Mouse (Mus musculus) kidney, postnatal 0 days (tissue): Measurements from ENCODE around the gene Rac2. TPM values are rescaled to one million over a fixed set of nuclear protein-coding genes. Genes with fewer than 3 reads are reported as not detected.

Source experiments
- ATAC-seq: fragments of 200-750 bp; cut with Nextera tagmentation; replicated peaks from 2 replicates; pipeline ENCODE4 v1.8.0; 2017; ENCODE audit warnings: low read depth, moderate number of reproducible peaks, moderate TSS enrichment, moderate library complexity; ENCODE audit not compliant: low FRiP score
- DNase-seq: peaks from one replicate; pipeline ENCODE4 v3.0.0-alpha.2; 2016; ENCODE audit warnings: low spot score
- H3K27ac ChIP-seq: fragments of 300-500 bp; sonication (generic); 2 replicates; pipeline ENCODE4 v1.5.1; 2014; ENCODE audit warnings: mild to moderate bottlenecking
- H3K27me3 ChIP-seq: fragments of 300-500 bp; sonication (generic); 2 replicates; pipeline ENCODE4 v1.6.1; 2014; ENCODE audit warnings: low read length, mixed read lengths; ENCODE audit not compliant: insufficient read depth
- H3K36me3 ChIP-seq: fragments of 300-500 bp; sonication (generic); 2 replicates; pipeline ENCODE4 v1.6.1; 2014; ENCODE audit warnings: low read length, mixed read lengths; ENCODE audit not compliant: insufficient read depth
- H3K4me1 ChIP-seq: fragments of 300-500 bp; sonication (generic); replicated peaks from 2 replicates; pipeline ENCODE4 v1.6.1; 2014; ENCODE audit warnings: antibody characterized with exemption, low read length, mixed read lengths; ENCODE audit not compliant: insufficient read depth
- H3K4me2 ChIP-seq: fragments of 300-500 bp; sonication (generic); 2 replicates; pipeline ENCODE4 v1.6.1; 2014; ENCODE audit warnings: mild to moderate bottlenecking, low read length, moderate library complexity, mixed read lengths
- H3K4me3 ChIP-seq: fragments of 300-500 bp; sonication (generic); replicated peaks from 2 replicates; pipeline ENCODE4 v1.5.1; 2014; ENCODE audit warnings: low read depth, low read length
- H3K9ac ChIP-seq: fragments of 300-500 bp; sonication (generic); 2 replicates; pipeline ENCODE4 v1.6.1; 2014; ENCODE audit warnings: low read depth, low read length
- H3K9me3 ChIP-seq: fragments of 300-500 bp; sonication (generic); replicated peaks from 2 replicates; pipeline ENCODE4 v1.6.1; 2016; ENCODE audit warnings: low read length, inconsistent platforms, mixed read lengths
- CTCF ChIP-seq: IDR thresholded peaks from 2 replicates; pipeline ENCODE4 v1.5.1; 2016; ENCODE audit warnings: antibody characterized with exemption, low read depth, mild to moderate bottlenecking, moderate library complexity
- WGBS: fragments of 180-500 bp; shearing (Covaris S2); extraction: QIAGEN DNeasy Blood & Tissue Kit; methylation state at CpG from one replicate; pipeline ENCODE4 v1.1.7; 2014; 5-methylcytosine and 5-hydroxymethylcytosine counted together
- polyA plus RNA-seq: library from polyadenylated mRNA; unstranded; fragments of >200 nt; fragmentation: Nextera tagmentation; extraction: Ambion mirVana; gene quantifications from 2 replicates; pipeline ENCODE4 v1.2.1, GENCODE M21; 2015

Rac2 gene
- polyA plus RNA-seq, 1 experiment from 2014 or later = 8.8 TPM

DNA sequence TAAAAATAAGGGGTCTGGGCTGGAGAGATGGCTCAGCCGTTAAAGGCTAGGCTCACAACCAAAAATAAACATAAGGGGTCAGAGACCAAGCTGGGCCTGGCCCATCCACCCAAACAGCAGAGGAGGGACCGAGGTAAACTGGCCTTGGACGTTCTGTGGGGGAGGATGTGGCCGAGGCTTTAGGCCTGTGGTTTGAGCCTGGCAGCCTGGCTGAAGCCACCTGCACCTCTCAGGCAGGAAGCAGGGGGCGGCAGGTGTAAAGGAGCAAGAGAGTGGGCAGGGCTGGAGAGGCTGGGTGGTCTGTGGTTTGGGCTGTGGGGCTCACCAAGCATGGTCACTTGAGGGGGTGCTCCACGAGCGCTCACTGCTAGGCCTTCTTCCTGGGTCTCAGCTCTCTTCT lies 60.6 kb downstream of the Rac2 start:
- WGBS = 40% methylated on average over 7 of the region's 7 CpGs

DNA sequence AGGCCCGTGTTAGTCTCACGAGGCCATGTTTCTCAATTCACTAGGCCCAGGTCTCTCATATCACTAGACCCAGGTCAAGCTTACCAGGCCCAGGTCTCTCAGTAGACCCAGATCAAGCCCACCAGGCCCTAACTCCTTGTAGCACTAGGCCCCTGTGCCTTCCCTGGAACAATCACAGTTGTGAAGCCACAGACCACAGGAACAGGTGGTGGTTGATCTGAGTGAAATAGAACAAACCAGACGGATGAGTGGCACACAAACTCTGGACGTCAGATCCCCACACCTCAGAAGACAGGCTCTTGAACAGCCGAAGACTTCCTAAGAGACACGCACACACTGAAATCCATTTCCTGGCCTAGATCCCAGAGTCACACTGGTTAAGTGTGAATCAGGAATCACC lies 61.8 kb downstream of the Rac2 start:
- H3K27ac ChIP-seq = no peak overlapping the region
- ATAC-seq (no peak), DNase-seq (no peak)
- 82% methylated on average over 6 of the region's 6 CpGs for WGBS
- no peaks in the 10 kb centered on the region for H3K9me3 ChIP-seq
- H3K4me3 ChIP-seq = no peak overlapping the region
- no peak overlapping the region for H3K9ac ChIP-seq
- H3K27me3 ChIP-seq = no peaks in the 10 kb centered on the region
- TF ChIP-seq CTCF = no peak
- no peaks in the 10 kb centered on the region for H3K36me3 ChIP-seq
- no peak overlapping the region for H3K4me2 ChIP-seq
- H3K4me1 ChIP-seq = no peaks in the 10 kb centered on the region; the same call in 1 of the 2 replicates

More for the DNA sequence above, 60.6 kb downstream of the Rac2 start:
- no peak for TF ChIP-seq CTCF
- H3K4me1 ChIP-seq = no peaks in the 10 kb centered on the region; the same call in 1 of the 2 replicates
- ATAC-seq = no peak
- H3K27me3 ChIP-seq = no peaks in the 10 kb centered on the region
- H3K27ac ChIP-seq = no peak overlapping the region
- H3K4me3 ChIP-seq = no peak overlapping the region
- no peaks in the 10 kb centered on the region for H3K36me3 ChIP-seq
- no peak overlapping the region for H3K9ac ChIP-seq
- H3K9me3 ChIP-seq = no peaks in the 10 kb centered on the region
- no peak overlapping the region for H3K4me2 ChIP-seq
- DNase-seq = no peak

DNA sequence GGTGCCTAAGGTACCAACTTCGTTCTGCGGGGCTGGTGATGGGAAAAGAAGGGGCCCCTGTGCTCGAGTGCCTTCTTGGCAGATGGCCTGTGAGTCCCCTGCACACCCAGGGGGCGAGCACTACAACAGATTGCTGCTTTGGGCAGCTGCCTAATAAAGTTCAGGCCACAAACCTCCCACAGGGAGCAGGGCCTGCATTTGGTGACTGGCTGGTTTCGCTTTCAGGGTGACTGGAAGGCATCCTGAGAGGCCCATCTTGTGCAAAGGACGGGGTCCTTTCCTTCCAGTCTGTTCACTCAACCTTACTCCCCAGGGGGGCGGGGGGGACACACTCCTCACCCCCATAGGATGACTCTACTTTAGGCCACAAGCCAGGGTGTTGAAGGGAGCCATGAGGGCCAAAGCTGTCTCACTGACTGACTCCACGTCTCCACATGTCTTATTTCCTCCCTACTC lies 62.4 kb downstream of the Rac2 start:
- Histone ChIP-seq H3K27me3 (no peaks in the 10 kb centered on the region), H3K36me3 (no peaks in the 10 kb centered on the region), H3K4me3 (no peak overlapping the region), H3K9me3 (no peaks in the 10 kb centered on the region), H3K4me1 (no peaks in the 10 kb centered on the region; the same call in 1 of the 2 replicates), H3K4me2 (no peak overlapping the region), H3K27ac (no peak overlapping the region), H3K9ac (no peak overlapping the region)
- WGBS = 65% methylated on average over 8 of the region's 8 CpGs
- ATAC-seq (no peak), DNase-seq (no peak)
- TF ChIP-seq CTCF = no peak

DNA sequence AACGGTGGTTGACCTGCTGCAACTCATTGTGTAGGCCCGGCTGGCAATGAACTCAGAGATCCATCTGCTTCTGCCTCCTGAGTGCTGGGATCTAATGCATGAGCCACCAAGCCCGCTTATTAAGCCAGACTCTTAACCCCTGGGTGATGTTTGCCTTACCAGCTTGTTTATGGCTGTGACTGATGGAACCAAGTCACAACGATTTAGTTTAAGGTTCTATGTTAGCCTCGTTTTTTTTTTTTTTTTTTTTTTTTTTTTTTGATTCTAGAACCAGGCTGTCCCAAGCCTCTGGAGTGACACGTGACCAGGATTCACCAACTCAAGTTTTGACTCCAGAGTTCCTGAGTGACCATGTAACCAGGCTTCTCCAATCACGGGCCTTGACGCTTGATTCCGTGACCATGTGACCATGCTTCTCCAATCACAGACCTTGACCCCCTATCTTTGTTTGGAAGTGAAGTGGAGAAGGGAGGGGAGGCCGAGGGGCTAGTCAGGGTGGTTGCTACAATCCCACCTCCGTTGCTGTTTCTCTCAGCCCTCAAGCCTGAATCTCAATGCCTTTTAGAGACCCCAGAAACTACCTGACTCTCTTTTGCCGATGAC lies 63.2 kb downstream of the Rac2 start:
- TF ChIP-seq CTCF = no peak
- H3K36me3 ChIP-seq = no peaks in the 10 kb centered on the region
- no peak overlapping the region for H3K27ac ChIP-seq
- H3K4me2 ChIP-seq = no peak overlapping the region
- ATAC-seq = no peak
- 57% methylated on average over 12 of the region's 12 CpGs for WGBS
- H3K27me3 ChIP-seq = no peaks in the 10 kb centered on the region
- H3K4me1 ChIP-seq = no peaks in the 10 kb centered on the region; the same call in 1 of the 2 replicates
- no peaks in the 10 kb centered on the region for H3K9me3 ChIP-seq
- no peak overlapping the region for H3K4me3 ChIP-seq
- H3K9ac ChIP-seq = no peak overlapping the region
- DNase-seq = no peak

Other genes starting within 250 kb of the Rac2 start
- 1.1 and 1.8 TPM in 2 replicates for gene Csf2rb, start 247.0 kb downstream of the Rac2 start, polyA plus RNA-seq
- not detected in 2 replicates for gene Tex33, start 176.9 kb downstream of the Rac2 start, polyA plus RNA-seq
- 128 and 131 TPM in 2 replicates for gene Tst, start 166.9 kb downstream of the Rac2 start, polyA plus RNA-seq
- 3.0 and 4.6 TPM in 2 replicates for gene Mpst, start 166.4 kb downstream of the Rac2 start, polyA plus RNA-seq
- gene Kctd17, start 144.2 kb downstream of the Rac2 start, polyA plus RNA-seq = 44.8 and 47.8 TPM in 2 replicates
- 0.10 and 0.24 TPM in 2 replicates for gene Tmprss6, start 104.1 kb downstream of the Rac2 start, polyA plus RNA-seq
- gene Il2rb, start 77.5 kb downstream of the Rac2 start, polyA plus RNA-seq = 0.55 and 1.1 TPM in 2 replicates
- 28.2 and 28.4 TPM in 2 replicates for gene C1qtnf6, start 41.4 kb downstream of the Rac2 start, polyA plus RNA-seq
- gene Sstr3, start 28.1 kb downstream of the Rac2 start, polyA plus RNA-seq = 0.17 and 0.28 TPM in 2 replicates
- gene Cyth4, start 24.3 kb upstream of the Rac2 start, polyA plus RNA-seq = 5.4 and 6.2 TPM in 2 replicates
- gene Elfn2, start 146.0 kb upstream of the Rac2 start, polyA plus RNA-seq = 0.10 and 0.13 TPM in 2 replicates
- gene Mfng, start 200.7 kb upstream of the Rac2 start, polyA plus RNA-seq = 18.8 and 18.9 TPM in 2 replicates
- gene Card10, start 230.3 kb upstream of the Rac2 start, polyA plus RNA-seq = 8.2 and 9.2 TPM in 2 replicates